Mouse (Mus musculus) testis, postnatal 10 days (tissue): ENCODE data around the gene Wbp1l.
"Not testable (repeated sequence)": the region's sequence is repeated elsewhere in the genome, so short reads cannot be mapped to it uniquely, and the experiment has no call there.

Experiments
- DNase-seq: peaks from one replicate; pipeline ENCODE4 v3.0.0; 2021; ENCODE audit warnings: low spot score

Wbp1l gene

GRCm38 (mm10) chr19:46598720-46599252 lies at the start of gene Wbp1l:
Gene Wbp1l, plus strand, starts transcription at chr19:46599084.
- DNase-seq = peak; percentile 97

DNA sequence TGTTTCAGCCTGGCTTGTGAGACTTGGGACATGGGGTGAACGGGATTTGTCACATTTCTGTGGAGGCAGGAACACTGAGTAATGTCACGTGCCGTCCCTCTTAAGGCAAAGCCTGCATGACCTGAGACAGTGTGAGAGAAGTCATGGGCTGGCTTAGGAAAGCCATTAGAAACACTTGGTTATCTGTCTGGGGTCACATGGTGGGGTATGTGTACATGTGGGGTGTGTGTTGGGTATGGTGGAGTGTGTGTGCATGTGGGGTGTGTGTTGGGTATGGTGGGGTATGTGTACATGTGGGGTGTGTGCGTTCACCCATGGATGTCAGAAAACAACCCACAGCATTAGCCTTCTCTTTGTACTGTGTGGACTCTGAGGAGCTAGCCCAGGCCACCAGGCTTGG lies 48.5 kb upstream of the Wbp1l start:
- DNase-seq = no peak

DNA sequence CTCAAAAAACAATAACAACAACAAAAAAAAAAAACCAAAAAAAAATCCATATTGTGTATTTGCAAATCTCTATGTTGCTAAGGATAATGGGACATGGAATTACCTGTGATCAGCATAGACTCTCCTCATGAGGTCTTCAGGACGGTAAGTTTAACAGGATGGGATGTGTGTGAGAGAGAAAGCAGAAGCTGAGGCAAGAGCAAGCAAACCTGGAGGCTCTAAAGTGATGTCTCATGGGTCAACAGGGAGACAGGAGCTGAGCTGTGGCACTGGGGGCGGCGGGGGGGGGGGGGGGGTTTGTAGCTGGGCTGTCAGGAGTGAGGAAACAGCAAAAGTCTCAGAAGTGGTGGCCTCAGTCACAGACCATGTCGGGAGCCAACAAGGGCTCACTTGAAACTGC lies 46.4 kb upstream of the Wbp1l start:
- DNase-seq = no peak

- DNase-seq = peak; percentile 69
These were observed 45.3 kb upstream of the Wbp1l start for GRCm38 (mm10) chr19:46553541-46553955.

DNA sequence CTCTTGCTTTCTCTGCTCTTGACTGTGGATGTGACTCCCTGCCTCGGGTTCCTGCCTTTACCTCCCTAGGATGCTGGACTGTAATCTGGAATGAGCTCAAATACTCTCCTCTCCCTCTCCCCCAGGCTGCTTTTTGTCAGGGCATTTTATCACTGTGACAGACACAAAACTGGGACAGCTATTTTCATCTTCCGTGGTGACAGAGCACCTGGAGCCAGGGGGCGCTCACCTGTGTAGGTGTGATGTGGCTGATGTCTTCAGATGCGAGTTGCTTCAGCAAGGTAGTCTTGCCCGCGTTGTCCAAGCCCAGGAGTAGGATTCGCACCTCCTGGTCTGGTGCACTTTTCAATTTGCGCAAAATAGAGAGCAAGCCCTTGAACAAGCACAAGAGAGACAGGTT lies 40.9 kb upstream of the Wbp1l start:
- no peak for DNase-seq

- no peak for DNase-seq
These were observed 40.3 kb upstream of the Wbp1l start for GRCm38 (mm10) chr19:46558631-46559030.

- DNase-seq = peak; percentile 65
These were observed 36.8 kb upstream of the Wbp1l start for GRCm38 (mm10) chr19:46562132-46562531.

GRCm38 (mm10) chr19:46562581-46563515 lies 36.0 kb upstream of the Wbp1l start:
- no peak for DNase-seq

- no peak for DNase-seq
These were observed 35.3 kb upstream of the Wbp1l start for GRCm38 (mm10) chr19:46563603-46564002.

DNA sequence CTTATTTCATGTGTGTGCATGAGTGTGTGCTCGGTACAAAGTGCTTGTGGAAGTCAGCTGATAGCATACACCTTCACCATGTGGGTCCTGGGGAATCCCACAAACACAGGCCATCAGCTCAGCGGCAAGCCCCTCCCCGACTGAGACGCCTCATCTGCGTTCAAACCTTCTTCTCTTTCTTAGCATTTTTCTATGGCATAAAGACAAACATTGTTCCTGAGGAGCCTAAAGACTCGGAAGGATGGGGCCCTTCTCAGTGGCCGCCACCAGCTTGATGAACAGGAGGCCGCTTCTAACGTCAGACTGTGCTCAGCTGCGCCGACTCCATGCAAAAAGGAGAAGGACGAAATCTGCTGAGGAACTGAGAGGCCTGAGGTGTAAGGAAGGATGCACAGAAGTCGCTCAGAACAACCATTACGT lies 34.8 kb upstream of the Wbp1l start:
- no peak for DNase-seq

DNA sequence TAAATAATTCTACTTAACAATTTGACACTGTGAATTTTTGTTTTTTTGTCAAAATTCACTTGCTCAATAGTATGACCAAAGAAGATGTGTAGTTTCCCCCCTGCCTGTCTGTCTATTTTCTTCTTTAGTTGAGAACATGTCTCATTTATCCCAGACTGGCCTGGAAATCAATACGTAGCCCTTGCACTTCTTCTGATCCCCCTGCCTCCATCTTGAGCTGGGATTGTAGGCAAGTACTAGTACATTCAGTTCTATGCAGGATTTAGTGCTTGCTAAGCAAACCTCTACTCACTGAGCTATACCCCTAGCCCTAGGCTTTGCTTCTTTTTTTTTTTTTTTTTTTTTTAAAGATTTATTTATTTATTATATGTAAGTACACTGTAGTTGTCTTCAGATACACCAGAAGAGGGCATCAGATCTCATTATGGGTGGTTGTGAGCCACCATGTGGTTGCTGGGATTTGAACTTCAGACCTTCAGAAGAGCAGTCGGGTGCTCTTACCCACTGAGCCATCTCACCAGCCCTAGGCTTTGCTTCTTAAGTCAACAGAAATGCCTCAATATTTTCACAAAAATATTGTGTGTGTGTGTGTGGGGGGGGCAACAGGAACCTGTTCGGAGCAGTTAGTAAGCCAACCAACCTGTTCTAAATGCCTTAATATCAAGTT lies 27.5 kb upstream of the Wbp1l start:
- not testable (repeated sequence) for DNase-seq

DNA sequence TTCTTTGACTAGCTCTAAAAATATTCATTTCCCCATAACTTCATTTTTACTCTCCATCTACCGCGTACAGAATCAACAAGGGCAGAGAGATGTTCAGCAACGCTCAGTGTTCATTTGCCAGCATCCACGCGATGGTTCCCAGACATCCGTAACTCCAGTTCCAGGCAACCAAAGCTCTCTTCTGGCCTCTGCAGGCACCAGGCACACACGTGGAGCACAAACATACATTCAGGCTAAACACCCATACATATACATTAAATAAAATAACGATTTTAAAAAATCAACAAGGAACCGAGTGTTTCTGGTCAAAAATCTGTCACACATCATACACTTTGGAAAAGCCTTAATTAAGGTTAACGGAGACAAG lies 27.0 kb upstream of the Wbp1l start:
- DNase-seq = no peak

DNA sequence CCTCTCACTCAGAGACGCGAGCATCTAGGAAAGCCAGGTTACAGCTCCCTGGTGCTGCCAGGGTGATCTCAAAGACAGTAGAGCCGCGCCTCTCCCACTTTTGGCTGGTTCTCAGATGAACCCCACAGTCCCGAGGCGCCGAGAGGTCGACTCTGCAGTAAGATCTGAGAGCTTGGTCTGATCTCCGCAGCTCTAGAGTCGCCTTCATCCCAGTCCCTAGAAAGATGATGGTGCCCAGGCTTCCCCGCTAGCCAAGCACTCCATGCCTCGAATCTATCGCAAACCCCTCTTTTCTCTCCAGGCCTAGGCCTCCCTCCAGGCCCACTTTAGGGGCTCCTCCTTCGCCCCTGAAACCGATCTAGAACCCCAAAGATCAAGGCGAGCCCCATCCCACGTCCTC lies 26.3 kb upstream of the Wbp1l start:
- peak; percentile 54 for DNase-seq

DNA sequence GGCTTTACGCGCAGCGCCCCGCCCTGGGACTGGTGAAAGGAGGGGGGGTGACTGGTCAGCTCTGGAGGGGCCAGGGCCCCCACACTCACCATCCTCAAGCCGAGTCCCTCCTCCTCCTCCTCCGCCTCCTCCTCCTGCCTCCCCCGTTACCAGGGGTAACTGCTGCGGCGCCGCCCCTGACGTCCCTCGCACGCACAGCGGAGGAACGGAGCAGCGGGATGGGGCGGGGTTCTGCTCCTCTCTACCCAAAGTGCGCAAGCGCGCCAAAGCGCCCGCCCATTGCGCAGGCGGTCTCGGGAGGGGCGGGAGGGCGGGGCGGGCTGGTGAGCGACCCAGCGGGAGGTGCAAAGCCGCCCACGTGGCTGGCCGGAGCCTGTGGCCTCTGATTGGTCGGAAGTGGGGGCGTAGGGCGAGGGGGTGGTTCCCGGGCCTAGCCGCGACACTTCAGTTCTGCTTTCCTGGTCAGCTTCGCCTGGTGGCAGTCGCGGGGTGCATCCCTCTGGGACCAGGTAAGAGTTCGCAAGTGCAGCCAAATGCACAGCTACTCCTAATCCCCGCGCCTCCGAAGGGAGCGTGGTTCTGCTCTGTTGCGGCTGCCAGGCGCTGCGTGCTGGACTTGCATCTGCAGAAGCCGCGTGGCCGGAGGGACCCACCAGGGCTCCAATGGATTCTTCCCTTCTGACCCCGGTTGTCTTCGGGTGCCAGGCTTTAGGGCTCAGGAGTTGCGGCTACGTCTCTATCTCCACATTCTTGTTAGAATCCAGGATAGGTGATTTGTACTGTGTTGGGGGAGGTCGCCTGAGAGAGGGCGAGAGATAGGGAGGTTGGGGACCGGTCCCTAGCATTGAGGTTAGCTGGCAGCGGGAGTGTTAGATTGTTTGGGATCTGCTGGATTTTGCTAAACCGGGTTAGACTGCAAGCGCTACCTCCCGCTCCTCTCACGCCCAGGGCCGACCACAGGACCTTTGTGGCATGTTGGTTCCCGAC lies 25.6 kb upstream of the Wbp1l start, which contains the start of the genes Arl3 and Sfxn2:
Gene Arl3, minus strand, starts transcription at position 248 of the 987 bp plus-strand sequence.
Gene Sfxn2, plus strand, starts transcription at position 415 of the 987 bp plus-strand sequence.
- DNase-seq = peak; percentile 96

GRCm38 (mm10) chr19:46573990-46574389 lies 24.9 kb upstream of the Wbp1l start:
- DNase-seq = no peak

DNA sequence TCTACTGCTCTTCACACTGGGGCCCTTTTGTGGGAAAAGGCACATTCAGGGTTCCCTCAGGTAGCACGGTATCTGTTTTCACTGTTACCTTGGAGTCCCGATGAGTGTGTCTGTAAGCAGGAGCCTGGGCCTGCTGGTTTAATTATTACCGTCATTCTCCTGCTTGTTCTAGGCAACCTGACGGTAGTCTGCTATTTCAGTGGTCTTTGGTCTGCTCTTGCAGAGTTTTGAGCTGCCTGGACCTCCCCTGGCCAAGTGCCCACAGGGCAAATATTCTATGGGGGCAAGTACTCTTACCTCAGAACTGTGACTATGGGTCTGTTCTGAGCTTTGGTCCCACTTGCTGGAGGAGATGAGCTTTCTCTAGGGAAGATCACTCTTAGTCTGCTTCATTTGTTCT lies 23.7 kb upstream of the Wbp1l start:
- DNase-seq = peak; percentile 45

DNA sequence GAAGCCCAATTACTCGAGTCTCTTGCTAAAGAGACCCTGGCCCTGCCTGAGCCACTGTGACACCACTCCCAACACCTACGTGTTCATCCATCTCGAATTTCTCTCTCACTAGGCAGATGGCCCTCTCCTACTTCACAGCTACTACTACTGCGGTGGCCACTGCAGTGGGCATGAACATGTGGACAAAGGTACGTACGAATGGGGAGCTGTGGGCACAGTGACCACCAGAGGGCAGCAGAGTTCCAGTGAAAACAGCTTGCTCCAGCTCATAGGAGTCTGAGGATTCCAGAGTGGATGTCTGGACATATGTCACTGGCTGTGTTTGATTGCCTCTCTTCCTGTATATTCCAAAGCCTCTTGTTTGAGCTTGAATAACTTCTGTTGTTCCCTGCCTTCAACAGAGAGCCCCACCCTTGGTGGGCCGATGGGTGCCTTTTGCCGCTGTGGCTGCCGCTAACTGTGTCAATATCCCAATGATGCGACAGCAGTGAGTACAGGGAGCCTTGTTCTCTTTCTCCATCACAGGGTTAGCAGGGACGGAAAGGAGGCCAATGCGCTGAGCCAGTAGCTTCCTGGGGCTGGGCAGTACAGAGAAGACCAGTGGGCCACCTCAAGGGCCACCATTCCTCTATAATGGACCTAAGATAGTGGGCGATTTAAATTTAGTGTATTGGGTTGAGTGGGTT lies 10.9 kb upstream of the Wbp1l start:
- DNase-seq = peak; percentile 96

DNA sequence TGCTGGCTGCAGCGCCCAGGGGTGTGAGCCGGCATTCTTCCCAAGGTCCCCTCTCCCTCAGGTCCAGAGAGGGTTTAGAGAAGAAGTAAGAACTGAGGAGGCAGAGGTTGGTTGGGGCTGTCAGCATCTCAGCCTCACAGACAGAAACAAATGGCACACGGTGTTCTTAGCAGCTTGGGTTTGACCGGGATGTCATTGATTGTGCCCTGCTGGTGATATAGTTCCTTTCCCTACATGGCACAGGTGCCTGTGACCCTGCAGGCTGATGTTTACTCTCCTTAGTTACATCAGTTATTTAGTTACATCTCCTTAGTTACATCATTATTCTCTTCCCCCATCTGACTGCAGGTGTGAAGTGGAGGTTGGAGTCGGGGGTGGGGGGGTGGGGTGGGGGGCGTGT lies 7.3 kb upstream of the Wbp1l start:
- peak; percentile 35 for DNase-seq

DNA sequence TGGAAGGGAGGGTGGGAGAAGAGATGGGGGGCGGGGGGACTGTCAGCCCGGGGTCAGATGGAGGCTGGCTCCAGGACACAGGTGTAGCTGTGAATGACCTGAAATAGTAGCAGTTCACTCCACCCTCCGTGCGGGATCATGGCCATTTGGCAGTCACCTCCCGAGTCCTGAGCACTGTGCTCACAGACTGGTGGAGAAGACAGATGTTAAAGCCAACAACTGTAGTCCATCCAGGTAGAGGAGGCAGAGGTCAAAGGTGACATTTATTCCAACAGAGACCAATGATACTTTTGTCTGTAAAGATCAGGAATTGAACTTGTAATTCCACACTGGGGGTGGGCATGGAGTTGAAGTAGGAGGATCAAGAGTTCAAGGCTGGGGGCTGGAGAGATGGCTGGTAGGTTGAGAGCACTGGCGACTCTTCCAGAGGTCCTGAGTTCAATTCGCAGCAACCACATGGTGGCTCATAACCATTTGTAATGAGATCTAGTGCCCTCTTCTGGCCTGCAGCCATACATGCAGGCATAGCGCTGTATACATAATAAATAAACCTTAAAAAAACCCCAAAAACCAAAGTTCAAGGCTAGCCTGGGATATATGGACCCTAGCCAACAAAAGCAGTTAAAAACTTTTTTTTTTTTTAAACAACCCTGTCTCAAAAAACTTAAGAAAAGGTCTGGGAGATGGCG lies 6.0 kb upstream of the Wbp1l start:
- DNase-seq = peak; percentile 37

DNA sequence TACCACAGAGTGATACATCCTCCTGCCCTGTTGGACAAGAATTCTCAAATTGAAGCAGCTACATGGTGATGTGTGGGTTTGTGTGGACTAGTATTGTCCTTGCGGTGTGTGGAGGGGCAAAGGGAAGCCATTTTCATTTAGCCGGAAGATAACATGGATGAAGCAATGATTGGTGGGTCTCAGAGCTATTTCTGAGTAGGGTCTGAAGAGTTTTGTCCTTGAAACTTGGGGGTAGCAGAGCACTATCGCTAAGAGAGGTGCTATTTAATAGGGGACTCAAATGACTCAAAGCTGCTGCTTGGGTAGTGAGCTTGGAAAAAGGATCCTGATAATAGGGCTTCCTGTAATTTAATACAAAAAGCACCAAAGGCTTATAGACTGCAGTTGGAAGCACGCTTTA lies 697 bp upstream of the Wbp1l start:
- no peak for DNase-seq
